Mouse (Mus musculus) large intestine, adult 2 months (tissue): ENCODE data around the gene Sytl1. TPM values are rescaled to one million over a fixed set of nuclear protein-coding genes. Genes with fewer than 3 reads are reported as not detected.

Experiments used
- DNase-seq: peaks from one replicate; pipeline ENCODE4 v3.0.0-alpha.2; 2012; ENCODE audit warnings: low read depth, low spot score
- WGBS: fragments of 180-500 bp; shearing (Covaris S2); methylation state at CpG from one replicate; pipeline ENCODE4 v1.1.7; 2018; 5-methylcytosine and 5-hydroxymethylcytosine counted together
- polyA plus RNA-seq: library from polyadenylated mRNA; depleted of rRNA; stranded (reverse); fragments of >200 nt; gene quantifications from 2 replicates; pipeline ENCODE4 v1.2.3, GENCODE M21; 2012

Sytl1 gene
- polyA plus RNA-seq, 1 experiment: 14.4 TPM

DNA sequence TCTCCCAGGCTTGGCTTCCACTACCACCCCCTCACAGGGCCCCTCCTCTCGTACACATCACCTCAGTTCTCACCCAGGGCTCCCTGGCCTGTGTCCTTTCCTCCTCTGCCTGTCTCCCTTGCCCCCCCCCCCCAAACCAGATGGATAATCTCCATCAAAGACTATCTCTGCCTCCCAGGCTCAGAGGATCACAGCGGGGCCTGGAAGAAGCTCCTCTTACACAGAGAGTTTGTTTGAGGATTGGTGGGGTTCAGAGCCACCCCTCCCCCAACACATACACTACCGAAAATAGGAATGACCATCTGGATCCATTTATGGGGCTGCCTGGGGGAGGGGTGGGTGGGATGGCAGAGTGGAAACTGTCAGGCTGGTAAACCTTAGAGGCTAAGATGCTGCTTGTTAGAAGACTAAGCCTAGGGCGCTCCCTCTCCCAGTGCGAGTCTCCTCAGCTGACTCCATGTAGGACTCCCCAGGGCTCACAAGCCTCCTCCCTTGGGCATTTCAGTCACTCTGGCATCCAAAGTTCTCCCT, 19.1 kb upstream of the Sytl1 start:
- no peak for DNase-seq
- WGBS: 46% methylated on average over 5 of the region's 5 CpGs

DNA sequence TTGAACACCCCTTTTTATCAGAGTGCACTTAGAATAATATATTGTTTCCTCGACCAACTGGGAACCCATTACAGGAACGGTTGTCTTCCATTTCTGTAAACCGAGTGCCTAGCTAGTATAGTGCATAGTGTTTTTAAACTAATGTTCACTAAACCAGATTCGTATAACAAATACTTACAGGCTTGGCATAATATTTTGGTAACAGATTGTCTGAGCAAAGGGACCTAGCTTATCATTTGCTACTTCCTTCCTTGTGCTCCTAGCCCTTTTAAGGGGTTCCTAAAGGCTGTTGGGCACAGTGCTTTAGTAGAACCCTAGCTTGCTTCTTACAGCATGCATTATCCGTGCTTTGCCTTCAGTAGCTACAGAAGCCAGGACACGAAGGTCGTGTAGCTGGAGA, 18.6 kb upstream of the Sytl1 start:
- no peak for DNase-seq
- WGBS: 40% methylated on average over 7 of the region's 7 CpGs

DNA sequence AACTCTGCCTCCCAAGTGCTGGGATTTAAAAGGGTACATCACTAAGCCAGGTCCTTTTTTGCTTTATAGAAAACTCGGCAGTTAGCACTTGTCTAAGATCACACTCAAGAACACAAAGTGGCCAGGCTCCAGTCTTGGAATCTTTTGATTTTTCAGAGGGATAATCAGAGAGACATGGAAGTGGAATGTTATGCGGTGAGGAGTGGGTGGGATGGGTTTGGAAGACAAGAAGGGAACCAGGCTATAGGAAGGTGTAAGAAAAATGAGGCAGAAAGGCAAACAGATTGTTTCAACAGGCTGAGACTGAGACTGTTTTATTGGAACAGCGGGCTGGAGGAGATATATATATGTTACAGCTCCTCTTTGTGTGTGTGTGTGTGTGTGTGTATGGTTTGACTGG, 15.6 kb upstream of the Sytl1 start:
- WGBS: 86% methylated on average over 3 of the region's 3 CpGs

DNA sequence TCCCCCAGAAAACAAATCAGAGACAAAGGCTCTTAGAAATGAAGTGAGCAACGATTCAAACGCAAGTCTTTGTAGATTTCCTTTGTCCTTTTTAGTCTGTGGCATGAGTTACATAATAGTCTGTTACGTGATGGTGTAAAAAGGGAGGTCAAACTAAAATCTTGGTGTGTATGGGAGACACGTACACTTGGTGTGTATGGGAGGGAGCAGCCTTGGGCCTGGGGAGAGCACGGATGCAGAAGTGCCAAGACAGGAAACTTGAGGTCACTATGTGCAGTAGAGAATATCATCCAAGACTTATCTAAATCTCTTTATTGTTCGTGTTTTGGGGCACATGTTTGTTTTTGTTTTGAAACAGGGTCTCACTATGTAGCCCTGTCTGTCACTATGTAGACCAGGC, 15.2 kb upstream of the Sytl1 start:
- no peak for DNase-seq
- WGBS: 28% methylated on average over 6 of the region's 6 CpGs

More for the DNA sequence above, 15.6 kb upstream of the Sytl1 start:
- DNase-seq: no peak

DNA sequence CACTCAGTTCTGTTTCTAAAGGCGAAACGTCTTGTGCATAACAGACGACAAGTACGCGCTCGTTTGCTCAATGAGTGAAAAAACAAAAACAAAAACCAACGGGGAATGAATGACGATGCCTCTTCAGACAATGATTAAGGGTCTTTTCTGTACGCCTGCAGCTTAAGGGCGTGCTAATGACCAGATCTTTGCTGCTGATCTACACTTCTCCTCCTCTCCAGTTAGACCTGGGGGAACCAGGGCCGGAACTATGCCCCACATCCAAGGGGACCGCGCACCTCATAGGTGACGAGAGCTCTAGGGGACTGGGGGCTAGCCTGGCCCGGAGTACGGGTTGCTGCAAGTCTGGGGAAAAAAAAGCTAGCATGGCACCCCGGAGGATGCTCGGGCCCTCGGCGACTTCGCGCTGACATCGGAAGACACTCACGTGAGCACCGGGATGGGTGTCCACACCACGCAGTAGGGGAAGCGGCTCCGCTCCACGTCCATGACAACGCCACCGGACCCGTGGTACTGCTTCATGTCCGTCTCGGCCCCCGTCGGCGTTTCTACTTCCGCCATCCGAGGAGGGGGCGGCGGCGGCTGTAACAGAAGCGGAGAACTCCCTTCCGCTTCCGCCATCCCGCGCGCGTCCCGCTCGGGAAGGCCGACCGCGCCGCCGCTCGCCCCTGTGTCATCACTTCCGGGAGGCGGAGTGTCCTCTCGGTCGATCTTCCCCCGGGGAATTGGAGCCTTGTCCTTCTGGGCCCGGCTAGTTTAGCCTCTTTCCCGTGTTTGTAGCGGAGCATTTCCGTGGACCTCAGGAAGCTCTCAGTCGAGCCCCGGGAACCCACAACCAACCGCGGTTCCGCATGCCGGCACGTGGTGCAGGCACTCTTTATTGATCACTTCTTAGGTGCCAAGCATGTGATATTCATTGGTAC, 14.5 kb upstream of the Sytl1 start, which contains the start of gene Tmem222:
Gene Tmem222 (minus strand): TSS at position 689 of the 923 bp plus-strand sequence.
- peak; percentile 90 for DNase-seq
- WGBS: under 1% methylated on average over 73 of the region's 73 CpGs

DNA sequence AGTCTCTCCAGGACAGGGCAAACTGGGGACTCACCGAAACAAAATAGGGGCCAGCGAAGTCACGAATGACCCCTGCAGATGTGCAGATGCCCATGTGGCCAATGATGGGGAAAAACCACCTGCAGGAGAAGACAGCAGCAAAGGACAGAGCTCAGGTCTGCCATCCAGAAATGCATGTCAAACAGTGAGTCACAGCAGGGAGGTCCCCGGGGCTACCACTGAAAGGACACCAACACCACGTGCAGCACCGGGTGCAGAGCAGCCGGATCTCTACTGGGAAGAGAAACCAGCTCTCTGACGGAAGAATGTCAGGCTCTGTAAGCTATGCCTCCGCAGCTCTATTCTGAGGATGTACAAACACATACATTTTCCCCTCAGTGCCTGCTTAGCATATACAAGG, 8.0 kb upstream of the Sytl1 start:
- 89% methylated on average over 9 of the region's 9 CpGs for WGBS
- DNase-seq: no peak

DNA sequence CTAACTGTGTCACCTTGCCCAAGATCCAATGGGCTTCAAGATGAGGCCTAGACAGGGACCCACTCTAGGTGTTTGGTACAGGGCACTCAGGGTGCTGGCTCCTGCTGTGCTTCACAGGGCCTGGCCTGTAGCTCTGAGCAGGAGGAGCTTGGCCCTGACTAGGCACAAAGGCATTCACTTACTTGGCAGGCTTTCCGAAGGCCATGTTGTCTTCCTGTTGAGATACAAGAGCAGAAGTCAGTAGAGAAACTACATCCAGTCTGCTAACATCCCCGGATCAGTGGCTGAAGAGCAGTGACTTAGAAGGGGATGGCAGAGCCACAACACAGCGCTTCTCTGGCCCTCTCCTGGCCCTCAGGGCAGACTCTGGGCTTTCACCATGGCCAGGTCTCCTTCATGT, 6.7 kb upstream of the Sytl1 start:
- WGBS: 69% methylated on average over 3 of the region's 3 CpGs
- DNase-seq: no peak

DNA sequence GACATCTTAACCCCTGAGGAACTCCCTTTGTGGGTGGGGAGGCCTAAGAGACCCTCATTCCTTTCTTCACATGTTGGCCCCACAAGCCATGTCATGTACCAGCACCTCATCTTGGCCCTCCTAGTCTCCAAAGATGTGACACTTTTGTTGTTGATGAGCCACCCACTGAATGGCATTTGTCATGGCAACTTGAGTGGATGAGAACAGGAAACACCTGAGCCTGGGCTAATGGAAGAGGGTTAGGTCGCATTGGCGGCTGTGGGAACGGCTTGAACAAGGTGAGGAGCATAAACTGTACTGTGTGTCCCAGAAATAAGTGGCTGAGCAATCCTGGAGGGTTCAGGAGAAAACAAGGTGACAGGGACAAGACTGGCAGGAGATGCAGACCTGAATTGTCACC, 6.0 kb upstream of the Sytl1 start:
- no peak for DNase-seq
- 78% methylated on average over 3 of the region's 3 CpGs for WGBS

DNA sequence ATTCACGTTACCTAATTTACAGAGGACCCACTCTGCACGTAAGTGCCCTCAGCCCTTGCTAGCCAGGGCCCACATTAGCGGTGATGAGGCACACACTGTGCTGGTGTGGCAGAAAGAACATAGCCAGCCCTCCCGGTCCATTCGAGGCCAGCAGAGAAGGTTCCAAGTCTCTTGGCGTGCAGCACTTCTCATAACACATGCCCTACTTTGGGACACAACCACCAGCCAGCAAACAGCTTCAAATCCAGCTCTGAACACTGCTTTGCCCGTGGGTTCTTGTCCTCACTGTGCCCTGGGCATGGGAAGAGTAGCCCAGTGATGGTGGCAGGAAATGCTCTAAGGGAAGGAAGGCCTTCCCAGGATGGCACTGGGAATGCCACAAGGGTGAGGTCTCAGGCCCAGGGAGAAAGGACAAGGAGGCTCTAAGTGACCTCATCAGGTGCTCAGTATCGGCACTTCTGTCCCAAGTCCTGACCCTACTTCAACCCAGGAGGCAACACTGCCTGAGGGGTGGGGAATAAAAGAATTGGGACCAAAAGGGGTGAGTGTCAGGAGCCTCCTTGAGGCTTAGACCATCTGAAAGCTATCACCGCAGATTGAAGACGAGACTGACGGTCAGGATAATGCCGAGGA, 3.5 kb upstream of the Sytl1 start:
- no peak for DNase-seq
- 91% methylated on average over 12 of the region's 12 CpGs for WGBS

DNA sequence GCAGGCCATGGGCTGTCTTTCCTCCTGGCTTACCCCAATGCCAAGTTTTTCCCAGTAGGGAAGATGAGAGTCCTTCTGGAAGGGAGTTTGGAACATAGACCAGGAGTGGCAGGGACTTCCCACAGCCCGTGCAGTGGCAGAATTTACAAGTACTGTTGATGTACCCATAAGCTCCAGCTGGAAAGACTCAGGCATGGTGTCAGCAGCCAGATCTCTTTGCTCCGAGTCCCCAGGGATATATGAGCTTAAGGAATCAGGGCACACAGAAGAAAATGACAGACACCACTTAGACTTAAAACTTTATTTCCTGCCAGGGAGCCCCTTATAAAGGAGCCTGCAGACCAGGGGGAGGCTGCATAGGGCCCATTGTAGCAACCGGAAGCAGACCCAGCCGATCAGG, 2.8 kb upstream of the Sytl1 start:
- DNase-seq: no peak
- WGBS: 81% methylated on average over 4 of the region's 4 CpGs

DNA sequence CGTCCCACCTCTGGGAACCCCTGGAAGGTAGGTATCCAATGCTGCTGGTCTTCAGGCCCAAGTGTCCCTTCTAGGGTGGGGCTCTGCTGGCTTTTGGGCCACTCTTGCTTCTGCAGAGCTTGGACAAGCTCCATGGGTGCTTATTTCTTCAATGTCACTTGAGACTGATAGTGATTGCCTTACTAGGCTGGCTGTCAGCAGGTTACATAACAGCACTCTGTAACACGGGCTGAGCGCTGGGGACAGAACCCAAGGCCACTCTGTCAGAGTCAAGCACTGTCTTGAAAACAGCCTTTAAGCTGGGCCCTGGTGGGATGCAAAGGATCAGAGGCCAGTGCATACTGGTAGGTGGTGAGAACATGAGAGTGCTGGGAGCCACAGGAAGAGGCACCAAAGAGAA, 2.4 kb upstream of the Sytl1 start:
- no peak for DNase-seq
- WGBS: 94% methylated on average over 3 of the region's 3 CpGs

DNA sequence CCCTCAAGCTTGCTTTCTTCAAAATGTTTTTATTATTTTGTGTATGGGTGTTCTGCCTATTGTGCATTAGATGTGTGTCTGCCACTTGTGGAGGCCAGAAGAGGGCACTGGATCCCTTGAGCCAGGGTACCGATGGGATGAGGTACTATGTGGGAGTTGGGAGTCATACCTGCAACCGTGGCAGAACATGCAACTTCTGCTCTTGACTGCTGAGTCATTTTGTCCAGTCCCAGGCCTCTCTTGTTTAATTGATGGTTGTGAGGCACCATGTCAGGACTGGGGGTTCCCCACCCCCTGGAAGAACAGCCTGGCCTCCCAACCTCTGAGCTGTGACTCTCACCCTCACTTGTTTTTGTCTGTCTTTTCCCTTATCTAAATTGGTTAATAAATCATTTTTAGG, 1.6 kb upstream of the Sytl1 start:
- WGBS: 87% methylated on average over 2 of the region's 2 CpGs
- no peak for DNase-seq

DNA sequence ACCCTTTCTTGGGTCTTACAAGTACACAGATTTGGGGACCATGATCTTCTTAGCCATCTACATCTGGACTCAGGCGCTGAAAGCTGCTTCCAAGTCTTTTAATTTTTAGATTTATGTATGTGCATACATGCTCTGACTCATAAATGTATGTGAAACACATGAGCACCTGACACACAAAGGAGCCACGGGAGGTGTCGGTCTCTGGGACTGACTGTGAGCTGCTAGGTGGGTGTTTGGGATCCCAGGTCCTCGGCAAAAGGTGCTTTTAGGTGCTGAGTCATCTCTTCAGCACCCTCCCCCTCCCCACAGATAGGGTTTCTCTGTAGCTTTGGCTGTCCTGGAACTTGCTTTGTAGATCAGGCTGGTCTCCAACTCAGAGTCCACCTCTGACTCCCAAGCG, 843 bp upstream of the Sytl1 start:
- DNase-seq: no peak
- 78% methylated on average over 5 of the region's 5 CpGs for WGBS

DNA sequence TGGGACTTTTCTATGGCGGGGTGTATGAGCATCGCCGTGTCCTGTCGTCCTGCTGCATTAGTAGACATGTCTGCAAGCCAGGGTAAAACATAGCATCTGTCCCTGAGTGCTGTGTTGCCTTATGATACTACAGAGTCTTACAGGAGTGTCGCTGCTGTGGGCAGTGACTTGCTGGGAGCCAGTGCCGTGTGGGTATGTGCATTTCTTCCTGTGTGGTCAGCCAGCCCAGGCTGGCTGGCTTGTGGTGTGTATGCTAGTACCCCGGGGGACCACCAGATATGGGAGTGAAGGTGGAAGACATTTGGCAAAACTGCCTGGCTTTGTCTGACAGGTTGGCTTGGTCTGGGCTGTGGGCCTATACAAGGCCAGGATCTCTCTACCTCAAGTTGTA, 543 bp downstream of the Sytl1 start:
- 49% methylated on average over 7 of the region's 7 CpGs for WGBS
- no peak for DNase-seq

DNA sequence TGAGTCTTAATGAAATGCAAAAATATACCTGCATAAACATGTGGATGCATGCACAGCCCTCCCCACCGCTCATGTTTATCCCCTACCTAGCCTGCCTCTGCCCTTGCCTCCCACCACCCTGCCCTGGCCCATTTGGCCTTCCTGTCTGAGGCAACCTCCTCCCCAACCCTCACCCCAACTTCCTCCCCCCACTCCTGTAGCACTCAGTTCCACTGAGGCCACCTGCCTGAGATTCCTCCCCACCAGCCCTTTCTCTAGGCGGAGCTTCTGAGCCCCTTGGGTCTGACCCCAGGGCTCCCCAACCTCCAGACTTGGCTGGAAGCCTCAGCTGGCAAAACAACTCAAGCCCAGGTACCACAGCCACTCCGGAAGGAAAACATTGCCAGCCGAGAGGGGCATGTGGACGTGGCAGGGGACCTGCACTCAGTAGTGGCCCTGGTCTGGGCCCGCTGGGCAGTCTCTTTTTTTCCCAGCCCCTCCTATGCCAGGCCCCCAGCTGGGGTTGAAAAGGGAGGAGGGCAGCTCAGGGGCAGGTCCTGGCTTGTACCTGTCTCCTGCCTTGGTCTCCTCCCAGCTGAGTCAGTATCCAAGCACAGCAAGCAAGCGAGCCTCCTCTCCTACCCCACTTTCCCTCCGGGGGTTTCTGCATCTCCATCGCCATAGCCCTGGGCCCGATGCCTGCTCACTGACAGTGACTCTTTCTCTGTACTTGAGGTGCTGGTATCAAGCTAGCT, 1.1 kb downstream of the Sytl1 start:
- 65% methylated on average over 10 of the region's 10 CpGs for WGBS
- no peak for DNase-seq

DNA sequence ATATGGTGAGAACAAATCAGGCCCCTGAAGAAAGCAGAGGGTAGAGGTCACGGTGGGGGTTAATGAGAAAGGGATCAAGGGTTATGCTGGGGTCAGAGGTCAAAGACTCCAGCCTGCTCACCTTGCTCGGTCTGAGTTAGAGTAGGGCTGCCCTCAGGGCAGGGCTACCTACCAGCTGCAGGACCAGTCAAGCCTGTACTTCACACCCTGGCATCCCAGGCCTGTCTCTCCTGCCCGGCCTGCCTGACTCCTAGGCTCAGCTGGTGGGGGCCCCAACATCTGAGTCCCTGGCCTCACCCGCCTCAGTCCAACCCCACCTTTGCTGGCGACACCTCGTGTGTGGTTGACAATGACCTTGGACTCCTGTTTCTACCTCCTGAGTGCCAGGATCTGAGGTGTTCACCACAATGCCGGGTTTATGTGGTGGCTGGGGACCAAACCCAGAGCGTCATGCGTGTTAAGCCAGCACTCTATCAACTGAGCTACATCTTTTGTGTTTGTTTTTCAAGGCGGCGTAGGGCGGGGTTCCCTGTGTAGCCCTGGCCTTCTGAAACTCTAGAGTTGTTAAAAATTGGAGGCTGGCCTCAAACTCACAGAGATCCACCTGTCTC, 5.0 kb downstream of the Sytl1 start:
- peak; percentile 55 for DNase-seq
- WGBS: 29% methylated on average over 12 of the region's 12 CpGs

DNA sequence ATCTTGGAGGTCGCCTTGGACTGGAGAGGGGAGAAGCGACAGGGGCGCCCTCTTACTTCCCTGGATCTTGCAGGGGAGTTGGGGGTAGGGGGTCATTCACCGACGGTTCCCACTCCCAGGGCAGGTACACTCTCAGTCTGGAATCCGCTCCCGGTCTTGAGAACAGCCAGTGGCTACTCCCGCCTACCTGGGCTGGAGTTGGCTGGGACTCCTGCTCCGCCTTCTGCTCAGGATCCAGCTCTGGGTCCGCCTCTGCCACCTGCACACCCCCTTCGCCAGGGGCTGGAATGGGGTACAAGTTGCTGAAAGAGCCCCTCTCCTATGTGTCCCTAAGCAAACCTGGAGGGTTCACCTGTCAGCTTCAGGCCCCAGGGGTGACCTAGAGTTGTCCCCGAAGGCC, 5.7 kb downstream of the Sytl1 start:
- 20% methylated on average over 12 of the region's 12 CpGs for whole genome bisulfite sequencing
- DNase-seq: no peak

DNA sequence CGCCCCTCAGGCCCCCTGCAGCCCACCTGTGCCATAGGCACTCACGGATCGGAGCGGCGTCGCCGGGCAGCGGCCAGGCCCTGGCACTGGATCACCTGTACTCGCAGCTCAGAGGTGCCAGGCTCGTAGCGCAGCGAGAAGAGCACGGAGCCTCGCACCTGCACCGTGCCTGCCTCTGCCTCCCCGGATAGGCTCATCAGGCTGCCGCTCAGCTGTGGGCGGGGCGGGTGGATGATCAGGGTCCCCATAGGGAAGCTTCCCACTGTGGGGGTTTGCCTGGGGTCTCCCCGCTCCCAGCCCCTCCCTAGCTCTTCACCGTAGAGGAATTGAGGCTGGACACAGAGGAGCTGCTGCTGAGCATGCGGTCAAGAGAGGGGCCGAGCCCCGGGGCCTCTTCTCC, 6.1 kb downstream of the Sytl1 start:
- no peak for DNase-seq
- WGBS: 21% methylated on average over 24 of the region's 24 CpGs

DNA sequence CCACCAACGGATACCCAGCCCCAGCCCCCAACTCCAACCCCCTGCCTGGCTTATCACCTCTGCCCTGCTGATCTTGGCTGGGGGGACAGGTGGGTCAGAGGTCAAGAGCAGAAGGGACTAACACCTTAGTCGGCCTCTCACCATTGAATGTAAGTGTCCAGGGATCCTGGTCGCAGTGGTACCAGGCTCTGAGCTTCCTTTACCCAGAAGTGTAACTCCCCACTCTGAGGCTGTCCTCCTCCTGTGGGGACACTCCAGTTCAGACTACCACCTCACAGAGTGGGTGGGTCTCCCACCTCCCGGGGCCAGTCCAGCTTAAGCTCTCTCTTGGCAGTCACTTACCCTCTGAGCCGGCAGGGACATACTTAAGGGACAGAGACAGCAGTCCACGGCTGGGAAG, 7.5 kb downstream of the Sytl1 start:
- WGBS: 81% methylated on average over 6 of the region's 6 CpGs
- no peak for DNase-seq

DNA sequence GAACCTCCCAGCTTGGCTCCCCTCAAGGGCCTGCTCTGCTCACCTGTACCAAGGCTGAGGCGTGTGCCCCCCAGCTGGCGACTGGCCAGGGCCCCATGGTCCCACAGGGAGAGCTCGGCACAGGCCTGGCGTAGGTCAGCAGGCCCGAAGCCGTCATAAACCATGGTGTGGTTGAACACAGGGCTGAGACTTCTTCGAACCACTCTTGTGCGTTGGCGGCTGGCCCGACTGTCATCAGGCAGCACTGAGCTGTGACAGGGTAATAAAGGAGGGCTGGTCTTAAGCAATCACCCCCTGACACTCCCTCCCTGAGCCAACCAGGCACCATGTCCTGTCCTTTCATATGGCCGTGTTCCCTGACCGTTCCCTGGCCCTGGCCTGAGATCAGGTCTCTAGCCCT, 9.5 kb downstream of the Sytl1 start:
- 31% methylated on average over 12 of the region's 12 CpGs for WGBS

More for the DNA sequence above, 9.5 kb downstream of the Sytl1 start:
- DNase-seq: peak; percentile 63
